Mouse (Mus musculus): Measurements from ENCODE around the gene Kmo. TPM values are rescaled to one million over a fixed set of nuclear protein-coding genes. Genes with fewer than 3 reads are reported as not detected.

Kmo gene
- total RNA-seq, 1 experiment from 2014 or later = 16.0 TPM

DNA sequence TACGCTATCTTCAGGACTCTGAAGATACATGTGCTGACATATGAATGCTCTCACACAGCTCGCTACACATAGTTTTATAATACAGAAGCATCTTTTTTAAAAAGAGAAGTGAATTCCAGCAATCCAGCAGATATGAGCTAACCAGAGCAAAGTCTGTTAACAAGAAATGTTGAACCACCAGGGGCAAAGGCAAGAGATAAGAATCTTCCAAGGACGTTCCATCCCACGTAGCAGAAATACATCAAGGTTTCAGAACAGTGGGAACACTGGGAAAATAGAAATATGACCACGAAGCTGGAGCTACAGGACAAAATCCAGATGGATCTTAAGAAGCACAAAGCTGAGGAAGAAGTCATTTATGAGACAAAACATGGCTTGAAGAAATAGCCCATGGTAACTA lies 10.2 kb downstream of the Kmo start:
- no peak for ATAC-seq (replicated peaks; ENCODE audit: insufficient number of reproducible peaks, low FRiP score, low TSS enrichment, poor library complexity, severe bottlenecking)

DNA sequence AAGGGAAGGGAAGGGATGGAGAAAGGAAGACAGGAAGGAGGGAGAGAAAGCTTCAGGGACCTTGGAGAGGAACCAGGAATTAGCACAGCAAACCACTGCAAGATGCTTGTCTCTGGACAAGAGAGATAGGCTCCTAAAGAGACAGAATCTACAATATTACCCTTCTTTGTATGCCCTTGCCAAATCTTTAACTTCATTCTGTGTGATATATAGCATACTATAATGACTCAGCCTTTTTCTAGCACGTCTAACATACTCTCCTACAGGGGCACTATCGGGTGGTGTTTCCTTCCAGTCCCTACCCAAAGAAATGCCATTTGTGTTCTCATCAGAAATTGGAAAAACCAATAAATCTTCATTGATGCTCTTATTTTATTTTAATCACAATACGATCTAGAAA lies 10.9 kb downstream of the Kmo start:
- no peak for ATAC-seq (replicated peaks; ENCODE audit: insufficient number of reproducible peaks, low FRiP score, low TSS enrichment, poor library complexity, severe bottlenecking)

DNA sequence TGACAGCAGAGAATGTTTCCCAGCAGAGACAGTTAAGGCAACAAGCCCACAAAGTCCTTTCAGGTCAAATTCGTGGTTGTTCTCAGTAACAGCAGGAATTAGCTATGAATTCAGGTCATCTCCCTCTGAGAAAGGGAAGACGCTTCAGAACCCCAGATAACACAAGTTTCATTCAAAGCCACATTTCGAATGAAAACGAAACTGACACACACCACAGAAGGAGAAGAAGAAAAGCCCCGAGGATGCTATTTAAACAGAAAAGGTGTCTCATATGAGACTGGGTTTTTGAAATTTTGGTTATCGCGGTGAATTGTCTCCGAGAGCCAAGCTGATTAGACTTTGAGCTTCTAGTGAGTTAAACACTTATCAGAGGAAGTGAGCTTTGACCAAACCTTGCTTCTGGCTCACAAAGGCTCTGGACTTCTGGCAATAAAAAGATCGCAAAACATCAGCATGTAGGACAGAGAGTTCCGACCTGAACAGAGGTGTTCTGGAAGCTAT lies 11.6 kb downstream of the Kmo start:
- ATAC-seq (replicated peaks; ENCODE audit: insufficient number of reproducible peaks, low FRiP score, low TSS enrichment, poor library complexity, severe bottlenecking) = no peak

DNA sequence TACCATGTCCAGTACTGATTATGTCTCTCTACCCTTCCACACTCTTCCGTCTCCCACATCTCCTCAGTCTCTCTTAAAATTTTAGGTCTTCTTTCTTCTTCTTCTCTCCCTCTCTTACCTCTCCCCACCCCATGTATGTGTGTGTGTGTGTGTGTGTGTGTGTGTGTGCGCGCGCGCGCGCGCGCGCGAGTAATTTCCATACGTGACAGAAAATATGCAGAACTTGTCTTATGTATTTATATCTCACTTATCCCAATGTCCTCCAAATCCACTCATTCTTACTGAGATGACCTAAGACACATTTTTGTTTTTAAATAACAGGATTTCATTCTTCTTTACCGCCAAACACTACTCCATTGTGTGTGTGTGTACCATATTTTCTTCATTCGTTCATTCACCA lies 12.3 kb downstream of the Kmo start:
- no peak for ATAC-seq (replicated peaks; ENCODE audit: insufficient number of reproducible peaks, low FRiP score, low TSS enrichment, poor library complexity, severe bottlenecking)

DNA sequence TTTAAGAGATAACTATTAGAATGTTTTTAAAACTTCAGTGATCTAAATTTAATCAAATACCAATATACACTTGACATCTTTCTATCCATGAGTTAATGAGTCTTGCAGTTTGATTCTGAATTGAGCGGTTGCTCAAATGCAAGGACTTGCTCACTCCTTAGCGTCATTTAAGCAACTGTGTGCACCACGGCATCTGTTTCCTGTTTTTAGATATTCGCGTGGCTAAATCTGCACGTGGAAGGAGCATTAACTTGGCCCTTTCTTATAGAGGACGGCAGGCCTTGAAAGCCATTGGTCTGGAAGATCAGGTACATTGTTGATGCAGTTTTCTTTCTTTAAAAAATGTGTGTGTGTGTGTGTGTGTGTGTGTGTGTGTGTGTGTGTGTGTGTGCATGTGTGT lies 17.5 kb downstream of the Kmo start:
- ATAC-seq (replicated peaks; ENCODE audit: insufficient number of reproducible peaks, low FRiP score, low TSS enrichment, poor library complexity, severe bottlenecking) = 0 out of 2 replicates have a peak, but pooled peaks have one; percentile 33

DNA sequence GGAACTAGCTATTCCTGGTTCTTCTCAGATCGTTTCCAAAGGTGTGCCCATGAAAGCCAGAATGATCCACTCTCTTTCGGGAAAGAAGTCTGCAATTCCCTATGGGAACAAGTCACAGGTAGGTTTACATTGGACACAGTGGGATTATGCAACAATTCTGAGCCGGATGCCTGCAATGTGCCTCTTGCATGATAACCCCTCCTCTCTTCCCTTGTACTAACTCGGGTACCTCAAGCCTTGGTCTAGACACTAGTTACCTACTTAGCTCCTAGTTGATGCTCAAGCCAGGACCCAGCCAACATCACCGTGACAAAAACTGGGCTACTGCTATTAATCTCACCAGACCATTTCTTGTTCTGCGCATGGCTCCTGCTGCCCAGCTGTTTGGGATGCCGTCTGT lies 18.9 kb downstream of the Kmo start:
- ATAC-seq (replicated peaks; ENCODE audit: insufficient number of reproducible peaks, low FRiP score, low TSS enrichment, poor library complexity, severe bottlenecking) = no peak

DNA sequence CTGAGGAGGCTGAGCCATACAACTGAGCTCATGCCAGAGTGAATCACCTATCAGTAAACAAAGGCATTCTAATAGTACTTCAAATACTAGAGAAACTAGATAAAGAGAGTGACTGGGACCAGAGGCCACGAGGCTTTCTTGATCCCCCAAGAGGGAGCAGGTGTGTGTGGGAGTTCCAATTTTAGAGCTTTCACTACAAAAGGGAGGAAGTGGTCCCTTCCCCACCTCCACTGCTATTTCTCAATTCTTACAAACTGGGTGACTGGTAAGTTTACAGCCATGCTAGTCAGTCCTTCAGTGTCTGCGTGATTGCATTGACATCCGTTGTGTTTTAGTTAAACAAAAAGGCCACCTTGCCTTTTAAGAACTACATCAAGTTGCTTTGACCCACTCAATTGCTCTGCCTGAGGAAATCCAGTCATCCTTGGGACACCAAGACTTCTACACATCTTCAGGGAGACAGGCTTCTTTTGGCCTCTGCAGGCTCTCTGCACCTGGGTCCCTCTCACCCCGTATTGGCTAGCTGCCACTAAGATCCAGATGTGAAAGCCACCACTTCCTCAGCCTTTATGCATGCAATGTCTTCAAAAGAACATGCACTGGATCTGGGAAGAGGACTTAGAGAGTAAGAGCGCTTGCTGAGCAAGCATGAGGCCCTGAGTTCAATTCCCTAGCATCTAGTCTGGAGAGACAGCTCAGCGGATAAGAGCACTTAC lies 20.4 kb downstream of the Kmo start:
- ATAC-seq (replicated peaks; ENCODE audit: insufficient number of reproducible peaks, low FRiP score, low TSS enrichment, poor library complexity, severe bottlenecking) = no peak; the same call in 1 of the 2 replicates

DNA sequence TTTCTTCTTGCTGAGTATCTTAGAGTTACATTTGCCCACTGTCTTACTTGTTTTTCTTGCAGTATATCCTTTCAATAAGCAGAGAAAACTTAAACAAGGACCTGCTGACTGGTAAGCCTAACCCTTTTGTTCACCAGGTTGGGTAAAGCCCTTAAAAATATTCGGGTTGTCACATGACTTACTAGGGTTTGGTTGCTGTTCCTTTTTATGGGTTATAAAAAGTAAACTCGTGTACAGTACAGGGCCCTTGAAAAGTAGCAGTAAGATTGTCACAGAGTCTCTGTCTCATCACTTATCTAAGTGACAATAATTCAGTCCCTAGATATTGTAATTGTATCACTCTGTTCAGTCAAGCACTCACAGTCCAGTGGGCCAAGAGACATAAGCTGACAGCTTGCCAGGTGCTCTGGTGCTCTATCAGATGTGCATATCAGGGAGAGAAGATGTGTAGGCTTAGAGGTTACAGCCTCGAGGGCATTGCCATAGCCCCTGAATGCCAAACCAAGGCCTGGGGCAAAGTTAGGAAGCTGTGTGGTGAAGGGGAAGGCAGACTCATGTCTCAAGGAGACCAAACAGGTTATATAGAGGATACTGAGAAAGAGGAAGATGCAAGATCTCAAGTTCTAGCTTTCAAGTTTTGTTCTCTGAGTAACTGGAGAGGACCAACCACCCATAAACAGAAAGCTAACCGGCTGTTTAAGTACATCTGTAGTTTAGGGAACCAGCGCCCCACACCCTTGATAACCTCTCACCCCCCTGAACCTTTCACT lies 23.5 kb downstream of the Kmo start:
- ATAC-seq (replicated peaks; ENCODE audit: insufficient number of reproducible peaks, low FRiP score, low TSS enrichment, poor library complexity, severe bottlenecking) = 0 out of 2 replicates have a peak, but pooled peaks have one; percentile 37

DNA sequence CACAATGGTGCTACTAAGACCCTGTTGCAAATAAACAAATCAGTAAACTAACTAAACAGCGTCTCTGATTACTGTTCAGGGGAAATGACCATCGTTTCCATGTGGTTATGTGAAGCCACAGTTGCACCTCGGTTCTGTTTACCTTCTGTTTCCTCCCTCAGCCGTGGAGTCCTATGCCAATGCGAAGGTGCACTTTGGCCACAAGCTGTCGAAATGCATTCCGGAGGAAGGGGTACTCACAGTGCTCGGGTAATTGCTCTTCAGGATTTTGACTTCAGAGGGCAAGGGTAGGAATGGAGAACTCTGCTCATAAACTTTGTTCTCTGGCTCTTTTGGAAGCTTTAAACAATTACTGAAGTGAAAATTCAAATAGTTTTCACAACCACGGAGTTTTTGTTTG lies 26.8 kb downstream of the Kmo start:
- ATAC-seq (replicated peaks; ENCODE audit: insufficient number of reproducible peaks, low FRiP score, low TSS enrichment, poor library complexity, severe bottlenecking) = no peak

DNA sequence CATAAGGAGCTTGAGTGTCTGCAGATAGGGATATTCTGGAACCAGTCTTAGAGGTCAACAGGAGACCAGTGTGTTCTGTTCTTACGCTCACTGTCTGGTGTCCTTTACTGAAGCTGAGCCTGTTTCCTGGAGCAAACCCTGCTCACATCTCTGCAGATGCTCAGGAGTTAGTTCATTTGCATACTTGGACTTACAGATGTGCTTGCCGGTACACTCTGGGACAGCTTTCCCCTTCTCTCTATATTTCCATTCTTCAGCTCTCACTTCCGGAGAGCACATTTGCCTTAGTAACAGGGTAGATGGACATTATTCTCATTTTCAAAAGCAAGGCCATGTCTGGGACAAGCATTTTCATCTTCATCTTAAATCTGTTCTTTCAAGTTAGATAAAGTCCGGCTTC lies 28.4 kb downstream of the Kmo start:
- no peak for ATAC-seq (replicated peaks; ENCODE audit: insufficient number of reproducible peaks, low FRiP score, low TSS enrichment, poor library complexity, severe bottlenecking)

DNA sequence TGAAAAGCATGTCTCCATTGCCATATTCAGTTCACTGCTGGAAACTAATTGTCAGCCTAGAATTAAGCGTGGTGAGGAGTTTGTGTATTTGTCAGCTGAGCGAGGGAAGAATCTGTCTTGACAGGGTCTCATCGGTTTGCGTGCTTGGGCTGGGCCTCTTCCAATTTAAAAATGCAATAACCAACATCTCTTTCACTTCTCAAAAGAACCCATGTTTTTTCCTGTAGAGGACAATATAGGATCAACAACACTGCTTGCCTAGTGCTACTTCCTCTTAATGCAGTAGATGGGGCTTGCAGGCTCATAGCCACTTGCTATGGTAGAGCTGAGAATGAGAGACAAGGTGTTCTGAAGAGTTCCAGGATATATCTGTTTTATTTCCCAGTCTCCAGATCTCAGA lies 39.7 kb downstream of the Kmo start:
- 0 out of 2 replicates have a peak, but pooled peaks have one; percentile 49 for ATAC-seq (replicated peaks; ENCODE audit: insufficient number of reproducible peaks, low FRiP score, low TSS enrichment, poor library complexity, severe bottlenecking)

DNA sequence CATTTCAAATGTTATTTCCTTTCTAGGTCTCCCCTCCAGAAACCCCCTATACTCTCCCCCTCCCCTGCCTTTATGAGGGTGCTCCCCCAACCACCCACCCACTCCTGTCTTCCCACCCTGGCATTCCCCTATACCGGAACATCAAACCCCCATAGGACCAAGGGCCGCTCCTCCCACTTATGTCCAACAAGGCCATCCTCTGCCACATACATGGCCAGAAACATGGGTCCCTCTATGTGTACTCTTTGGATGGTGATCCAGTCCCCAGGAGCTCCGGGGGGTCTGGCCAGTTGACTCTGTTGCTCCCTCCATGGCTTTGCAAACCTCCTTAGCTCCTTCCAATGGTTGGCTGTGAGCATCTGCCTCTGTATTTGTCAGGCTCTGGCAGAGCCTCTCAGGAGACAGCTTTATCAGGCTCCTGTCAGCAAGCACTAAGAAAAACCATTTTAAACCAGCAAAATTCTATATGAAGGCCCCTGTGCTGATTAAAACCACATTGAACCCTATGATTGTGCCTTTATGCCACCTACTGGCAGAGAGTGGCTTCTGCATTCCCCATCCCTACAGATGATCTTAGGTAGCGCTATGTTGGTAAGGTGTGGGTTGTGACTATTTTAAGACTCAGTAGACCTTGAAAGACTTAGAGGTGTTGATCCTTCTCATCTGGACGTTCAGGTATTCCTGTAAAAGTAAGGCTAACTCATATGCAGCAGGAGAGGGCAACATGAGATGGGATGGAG lies 48.7 kb downstream of the Kmo start:
- peak; percentile 64; the same call in 1 of the 2 replicates for ATAC-seq (replicated peaks; ENCODE audit: insufficient number of reproducible peaks, low FRiP score, low TSS enrichment, poor library complexity, severe bottlenecking)

DNA sequence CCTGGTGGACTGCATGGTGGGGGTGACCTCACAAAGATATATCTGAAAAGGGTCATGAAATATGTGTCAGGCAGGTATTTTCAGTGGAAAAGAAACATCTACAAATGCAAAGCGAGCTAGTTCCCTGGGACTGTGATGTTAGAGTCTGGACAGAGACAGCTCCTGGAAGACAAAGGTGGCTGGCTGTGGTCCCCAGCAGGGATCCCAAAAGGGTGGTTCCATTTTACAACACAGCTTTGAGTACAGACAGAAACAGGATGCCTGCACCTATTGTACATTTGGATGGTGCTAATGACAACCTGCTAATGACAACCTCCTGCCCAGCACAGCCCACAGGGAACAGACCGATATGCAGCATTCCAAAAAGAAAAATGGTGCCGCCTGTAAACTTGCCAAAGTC lies 49.3 kb downstream of the Kmo start:
- ATAC-seq (replicated peaks; ENCODE audit: insufficient number of reproducible peaks, low FRiP score, low TSS enrichment, poor library complexity, severe bottlenecking) = no peak

DNA sequence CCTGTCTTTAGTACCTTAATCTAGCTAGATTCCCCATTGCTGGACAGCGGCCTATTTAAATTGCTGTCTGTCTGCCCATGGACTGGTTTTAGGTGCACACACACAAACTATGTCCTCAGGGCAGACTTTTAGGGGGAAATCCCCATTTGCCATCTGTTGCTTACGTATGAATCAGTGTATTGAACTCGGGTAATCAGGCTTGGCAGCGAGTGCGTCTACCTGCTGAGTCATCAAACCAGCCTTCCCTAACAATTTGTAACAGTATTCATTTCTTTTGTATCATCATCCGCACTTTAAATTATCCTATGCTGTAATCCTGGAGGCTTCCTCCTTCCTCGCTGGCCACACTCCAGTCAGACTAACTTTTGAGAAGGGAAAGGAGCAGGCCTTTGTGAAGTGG lies 49.9 kb downstream of the Kmo start:
- no peak for ATAC-seq (replicated peaks; ENCODE audit: insufficient number of reproducible peaks, low FRiP score, low TSS enrichment, poor library complexity, severe bottlenecking)

DNA sequence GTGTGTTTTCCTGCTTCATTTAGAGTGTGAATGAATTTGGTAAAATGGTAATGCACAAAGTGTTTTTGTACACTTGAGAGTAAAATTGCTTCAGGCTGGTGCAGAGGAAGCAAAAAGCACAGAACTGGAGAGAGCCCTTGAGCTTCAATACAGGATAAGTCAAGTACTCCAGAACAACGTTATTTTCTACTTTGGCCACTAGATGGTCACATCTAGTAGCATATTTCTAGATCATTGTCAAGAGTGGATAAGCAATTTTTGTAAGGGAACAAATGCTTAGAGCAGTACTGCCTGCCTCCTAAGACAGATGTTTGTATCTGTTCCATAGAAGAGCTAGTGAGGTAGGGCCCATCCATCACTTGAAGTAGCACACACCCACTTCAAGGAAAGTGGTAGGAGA lies 51.4 kb downstream of the Kmo start:
- no peak for ATAC-seq (replicated peaks; ENCODE audit: insufficient number of reproducible peaks, low FRiP score, low TSS enrichment, poor library complexity, severe bottlenecking)

DNA sequence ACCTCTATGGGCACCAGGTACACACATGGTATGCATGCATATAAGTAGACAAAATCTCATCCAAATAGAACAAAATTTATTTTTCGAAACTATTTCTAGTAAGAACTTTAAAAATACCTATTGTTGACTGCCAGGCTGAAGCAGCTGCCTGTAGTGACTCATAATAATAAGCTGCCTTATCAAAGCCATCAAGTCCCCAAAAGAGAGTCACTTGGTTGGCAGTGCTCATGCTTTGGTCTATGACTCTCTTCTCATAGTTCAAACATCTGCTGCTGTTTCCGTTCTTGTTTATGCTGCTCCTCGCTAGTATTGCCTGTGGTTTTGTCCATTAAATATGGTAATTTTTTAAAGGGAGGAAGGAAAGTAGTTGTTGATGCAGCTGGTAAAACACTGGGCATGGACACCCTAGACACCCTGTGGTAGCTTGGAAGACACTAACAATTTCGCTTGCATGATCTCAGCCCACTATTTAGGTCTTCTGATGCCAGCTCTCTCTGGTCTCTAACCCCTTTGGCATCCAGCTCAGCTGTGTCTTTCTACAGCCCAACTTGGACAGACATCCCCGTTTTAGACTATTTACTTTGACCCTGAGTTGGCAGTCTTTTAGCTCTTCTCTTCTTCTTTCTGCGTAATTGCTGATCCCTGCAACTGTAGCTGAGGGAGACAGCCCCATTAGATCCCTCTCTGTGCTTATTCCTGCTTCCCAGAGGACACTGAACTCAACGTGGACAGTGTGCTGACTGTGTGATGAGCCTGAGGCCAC lies 53.6 kb downstream of the Kmo start:
- no peak for ATAC-seq (replicated peaks; ENCODE audit: insufficient number of reproducible peaks, low FRiP score, low TSS enrichment, poor library complexity, severe bottlenecking)

DNA sequence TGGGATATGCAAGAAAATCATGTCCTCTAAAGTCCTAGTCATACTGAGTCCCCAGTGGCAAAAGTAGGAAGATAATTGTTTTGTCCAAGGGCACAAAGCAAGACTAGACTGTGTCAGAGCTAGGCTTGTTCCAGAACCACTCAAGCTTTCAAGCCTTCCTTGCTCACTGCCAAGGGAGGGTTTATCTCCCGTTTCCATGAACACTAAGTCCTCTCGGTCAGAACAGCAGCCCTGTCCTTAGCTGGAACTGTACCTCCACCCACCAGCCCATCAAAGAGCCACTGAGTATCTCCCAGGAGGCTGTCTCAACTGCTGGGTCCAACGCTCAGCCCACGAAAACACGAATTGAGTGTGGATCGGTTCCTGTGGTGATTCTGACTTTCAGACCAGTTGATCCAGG lies 54.9 kb downstream of the Kmo start:
- ATAC-seq (replicated peaks; ENCODE audit: insufficient number of reproducible peaks, low FRiP score, low TSS enrichment, poor library complexity, severe bottlenecking) = no peak

DNA sequence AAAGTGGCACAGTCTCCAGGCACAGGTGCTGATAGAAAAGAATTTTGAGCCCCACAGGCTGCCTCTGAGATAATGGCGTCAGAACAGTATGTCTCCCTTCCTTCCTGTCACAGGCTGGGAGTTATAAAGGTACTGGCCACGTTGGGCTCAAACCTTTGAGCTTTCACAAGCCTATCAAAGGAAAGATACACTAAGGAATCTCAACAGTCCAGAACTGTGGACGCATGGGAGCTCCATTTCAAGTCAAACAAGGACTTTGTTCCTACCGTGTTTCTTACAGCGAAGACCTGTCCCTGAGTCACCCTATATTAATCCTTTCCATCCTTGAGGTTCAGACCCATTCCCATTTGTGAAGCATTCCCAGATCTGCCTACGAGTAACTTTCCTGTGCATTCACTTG lies 57.3 kb downstream of the Kmo start:
- no peak for ATAC-seq (replicated peaks; ENCODE audit: insufficient number of reproducible peaks, low FRiP score, low TSS enrichment, poor library complexity, severe bottlenecking)

DNA sequence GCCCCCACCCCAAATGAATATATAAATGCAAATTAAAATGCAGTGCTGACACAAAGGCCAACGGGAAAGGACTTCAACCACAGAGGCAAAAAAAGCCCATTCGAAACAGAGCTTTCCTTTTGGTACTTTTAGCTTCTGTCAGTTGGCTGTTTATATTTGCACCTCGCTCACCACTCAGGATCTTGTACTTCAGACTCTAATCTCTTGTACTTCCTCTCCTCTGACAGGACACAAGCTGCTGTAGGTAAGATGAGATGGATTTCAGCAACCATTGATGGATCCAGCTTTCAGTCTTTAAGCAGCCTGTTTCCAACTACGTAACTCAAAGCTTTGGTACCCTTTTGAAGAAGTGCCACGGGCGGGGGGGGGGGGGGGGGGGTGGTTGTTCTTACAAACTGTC lies 60.8 kb downstream of the Kmo start:
- no peak for ATAC-seq (replicated peaks; ENCODE audit: insufficient number of reproducible peaks, low FRiP score, low TSS enrichment, poor library complexity, severe bottlenecking)

Data from monocyte, adult 5-6 weeks (primary cell).